17 mouse cellular contexts compared by ENCODE assay signal in the genomic region with DNA sequence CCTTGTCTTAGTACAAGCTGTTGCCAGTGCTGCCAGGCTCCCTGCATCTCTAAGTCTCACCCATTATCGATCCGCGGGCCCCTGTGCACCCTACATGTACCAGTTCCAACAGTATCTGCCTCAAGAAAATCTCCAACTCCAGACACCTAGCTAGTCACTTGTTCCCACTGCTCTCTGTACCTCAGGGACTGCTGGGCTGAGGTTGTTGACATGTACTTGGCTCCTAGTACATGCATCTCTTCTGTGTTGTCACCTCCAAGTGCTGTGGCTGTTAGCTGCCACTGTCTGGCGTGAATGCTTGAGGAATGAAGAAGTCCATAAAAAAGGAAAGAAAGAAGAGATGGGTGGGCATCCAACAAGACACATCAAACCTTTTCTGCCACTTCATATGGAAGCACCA.
"Had no signal": no experiment of that assay in that cellular context is flagged by ENCODE, and none has a peak within 500 bp of the region (broad histone marks: within the 10 kb centered on the region; RNA-seq: fewer than 3 reads in every experiment).

No protein-coding gene starts in this region.

- H3K27ac ChIP-seq: lung, embryonic 15.5 days; macrophage; midbrain, embryonic 12.5 days; neural tube, embryonic 12.5 days; stomach, embryonic 15.5 days; stomach, postnatal 0 days had no signal

- H3K27me3 ChIP-seq: lung, embryonic 15.5 days; midbrain, embryonic 12.5 days; neural tube, embryonic 12.5 days; stomach, embryonic 15.5 days had no signal

- H3K4me2 ChIP-seq: lung, embryonic 15.5 days; midbrain, embryonic 12.5 days; neural tube, embryonic 12.5 days; stomach, embryonic 15.5 days had no signal

- H3K4me1 ChIP-seq: megakaryocyte, embryonic 14.5 days; midbrain, embryonic 12.5 days; neural tube, embryonic 12.5 days; stomach, embryonic 15.5 days had no signal

- DNase-seq: liver, postnatal 0 days; lung, adult 2 months; lung, postnatal 14 days; lung, postnatal 36 days; midbrain, embryonic 14.5 days; right cerebral cortex, postnatal 14 days; thymus, adult 2 months; thymus, postnatal 25 days; thymus, postnatal 4 days had no signal

- H3K36me3 ChIP-seq: lung, embryonic 15.5 days; midbrain, embryonic 12.5 days; neural tube, embryonic 12.5 days; stomach, embryonic 15.5 days had no signal

- H3K4me3 ChIP-seq: lung, embryonic 15.5 days; megakaryocyte, embryonic 14.5 days; midbrain, embryonic 12.5 days; neural tube, embryonic 12.5 days; stomach, embryonic 15.5 days had no signal

- ATAC-seq: liver, postnatal 0 days; lung, postnatal 0 days had no signal

- H3K9me3 ChIP-seq: lung, embryonic 15.5 days; megakaryocyte, embryonic 14.5 days; midbrain, embryonic 12.5 days; neural tube, embryonic 12.5 days; stomach, embryonic 15.5 days had no signal

- H3K9ac ChIP-seq: liver, postnatal 0 days; lung, embryonic 15.5 days; midbrain, embryonic 12.5 days; neural tube, embryonic 12.5 days; stomach, embryonic 15.5 days had no signal
